Mouse (Mus musculus) bone marrow macrophage, adult 2 months (primary cell): ENCODE measurements around the gene Bckdhb.

ENCODE experiments used
- CTCF ChIP-seq: IDR thresholded peaks from 2 replicates; pipeline ENCODE4 v1.5.1; 2012; ENCODE audit warnings: low read depth, mild to moderate bottlenecking, low read length, moderate library complexity
- POLR2A ChIP-seq: IDR thresholded peaks from 2 replicates; pipeline ENCODE4 v1.6.1; 2012; ENCODE audit warnings: mild to moderate bottlenecking, low read depth, low read length, borderline replicate concordance

- no peak for TF ChIP-seq POLR2A
- TF ChIP-seq CTCF: no peak
Observed at GRCm38 (mm10) chr9:84094111-84094510, 169.2 kb downstream of the Bckdhb start.
